Mouse (Mus musculus): ENCODE measurements around the gene Gm20388.

GRCm38 (mm10) chr8:121977819-121978590 is 2067.4 kb downstream of the Gm20388 start:
- TF ChIP-seq CTCF (IDR thresholded peaks at IDR 0.05; ENCODE audit: low read depth): peak; percentile 92
- no peak for TF ChIP-seq EP300 (IDR thresholded peaks at IDR 0.05; ENCODE audit: low read depth)
